Mouse (Mus musculus) forebrain, embryonic 12.5 days (tissue): ENCODE results near the gene Sgta. TPM values are rescaled to one million over a fixed set of nuclear protein-coding genes. Genes with fewer than 3 reads are reported as not detected.

Experiments used
- ATAC-seq: fragments of 200-750 bp; cut with Nextera tagmentation; 2 replicates; pipeline ENCODE4 v1.8.0; 2017; ENCODE audit warnings: moderate TSS enrichment; ENCODE audit not compliant: low FRiP score
- H3K27ac ChIP-seq: fragments of 300-500 bp; sonication (generic); 2 replicates; pipeline ENCODE4 v1.5.1; 2016; ENCODE audit warnings: mild to moderate bottlenecking
- H3K27me3 ChIP-seq: fragments of 300-500 bp; sonication (generic); 2 replicates; pipeline ENCODE4 v1.6.1; 2016; ENCODE audit warnings: mild to moderate bottlenecking
- H3K36me3 ChIP-seq: fragments of 300-500 bp; sonication (generic); replicated peaks from 2 replicates; pipeline ENCODE4 v1.6.1; 2016; ENCODE audit warnings: mild to moderate bottlenecking
- H3K4me1 ChIP-seq: fragments of 300-500 bp; sonication (generic); 2 replicates; pipeline ENCODE4 v1.6.1; 2016
- H3K4me2 ChIP-seq: fragments of 300-500 bp; sonication (generic); 2 replicates; pipeline ENCODE4 v1.6.1; 2016; ENCODE audit warnings: mild to moderate bottlenecking, moderate library complexity
- H3K4me3 ChIP-seq: fragments of 300-500 bp; sonication (generic); replicated peaks from 2 replicates; pipeline ENCODE4 v1.5.1; 2016; ENCODE audit warnings: mild to moderate bottlenecking
- H3K9ac ChIP-seq: fragments of 300-500 bp; sonication (generic); 2 replicates; pipeline ENCODE4 v1.6.1; 2016; ENCODE audit warnings: mild to moderate bottlenecking
- H3K9me3 ChIP-seq: fragments of 300-500 bp; sonication (generic); 2 replicates; pipeline ENCODE4 v1.6.1; 2016
- WGBS: fragments of 180-500 bp; shearing (Covaris S2); methylation state at CpG from one replicate; pipeline ENCODE4 v1.1.7; 2016; 5-methylcytosine and 5-hydroxymethylcytosine counted together
- polyA plus RNA-seq: library from polyadenylated mRNA; unstranded; fragments of >200 nt; fragmentation: Nextera tagmentation; extraction: Ambion mirVana; gene quantifications from 2 replicates; pipeline ENCODE4 v1.2.1, GENCODE M21; 2016

Gene Sgta
- polyA plus RNA-seq = 262 and 280 TPM in 2 replicates

GRCm38 (mm10) chr10:81059603-81060543, at the start of gene Sgta:
Gene Sgta (minus strand): TSS chr10:81060181.
- Histone ChIP-seq H3K9ac (peak within 1 kb of the TSS; percentile 85), H3K4me2 (peak within 1 kb of the TSS; percentile 91), H3K27me3 (no peaks in the 10 kb centered on the region), H3K36me3 (peaks cover 9% of the 10 kb centered on the region), H3K4me3 (peak within 1 kb of the TSS; percentile 80), H3K4me1 (peaks cover 28% of the 10 kb centered on the region), H3K27ac (peak within 1 kb of the TSS; percentile 63; the same call in 1 of the 2 replicates), H3K9me3 (no peaks in the 10 kb centered on the region)
- under 1% methylated on average over 48 of the region's 48 CpGs for WGBS
- ATAC-seq = peak; percentile 97

GRCm38 (mm10) chr10:81106113-81106721, 46.2 kb upstream of the Sgta start:
- H3K27me3 ChIP-seq = no peaks in the 10 kb centered on the region
- 1% methylated on average over 34 of the region's 35 CpGs for WGBS
- peak; percentile 92 for ATAC-seq

GRCm38 (mm10) chr10:81105565-81106112, 45.7 kb upstream of the Sgta start, which contains the start of gene Map2k2:
Gene Map2k2 (plus strand): TSS chr10:81105915.
- H3K27me3 ChIP-seq = no peaks in the 10 kb centered on the region
- H3K4me1 ChIP-seq = peaks cover 24% of the 10 kb centered on the region
- peak within 1 kb of the TSS; percentile 91 for H3K4me3 ChIP-seq
- H3K36me3 ChIP-seq = peaks cover 26% of the 10 kb centered on the region
- H3K4me2 ChIP-seq = peak within 1 kb of the TSS; percentile 70
- peak within 1 kb of the TSS; percentile 96 for H3K9ac ChIP-seq
- ATAC-seq = peak; percentile 95
- H3K9me3 ChIP-seq = no peaks in the 10 kb centered on the region
- H3K27ac ChIP-seq = peak within 1 kb of the TSS; percentile 100
- WGBS = under 1% methylated on average over 56 of the region's 56 CpGs

More at GRCm38 (mm10) chr10:81106113-81106721, 46.2 kb upstream of the Sgta start:
- peak overlapping the region; percentile 96 for H3K9ac ChIP-seq
- H3K36me3 ChIP-seq = peaks cover 32% of the 10 kb centered on the region
- no peaks in the 10 kb centered on the region for H3K9me3 ChIP-seq
- H3K27ac ChIP-seq = peak overlapping the region; percentile 100
- peaks cover 24% of the 10 kb centered on the region for H3K4me1 ChIP-seq
- peak overlapping the region; percentile 70 for H3K4me2 ChIP-seq
- H3K4me3 ChIP-seq = peak overlapping the region; percentile 91

DNA sequence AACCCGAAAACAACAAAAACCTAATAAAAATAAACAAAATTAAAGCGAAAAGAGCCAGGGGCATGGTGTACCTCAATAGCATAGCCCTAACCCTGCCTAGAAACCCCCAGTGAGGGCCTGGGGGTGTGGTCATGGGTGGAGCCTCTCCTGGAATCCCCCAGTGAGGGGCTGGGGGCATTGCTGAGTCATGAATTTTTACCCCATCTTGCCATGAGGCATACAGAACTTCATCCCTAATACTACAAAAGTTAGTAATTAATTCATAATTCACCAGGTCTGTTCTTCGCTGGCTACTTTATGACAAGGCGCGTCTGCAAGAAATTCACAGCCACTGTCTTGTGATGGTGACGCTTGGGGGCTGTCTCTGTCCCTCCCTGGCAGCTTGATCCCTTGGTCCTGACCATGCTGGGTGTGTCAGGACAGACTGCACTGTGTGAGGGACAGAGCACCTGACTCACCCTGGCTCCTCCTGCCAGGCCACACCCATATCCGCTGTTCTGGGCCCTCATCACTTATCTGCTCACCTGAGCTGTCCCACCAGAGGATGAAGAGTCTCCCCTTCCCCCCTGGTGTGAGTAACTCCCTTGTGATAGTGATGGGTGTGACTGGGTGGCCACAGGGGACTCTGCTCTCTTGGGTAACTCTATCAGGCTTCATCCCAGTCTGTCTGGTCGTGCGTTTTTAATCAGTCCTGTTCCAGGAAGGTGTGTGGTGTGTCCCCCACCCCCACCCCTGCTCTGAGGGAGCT, 35.1 kb upstream of the Sgta start:
- H3K27ac ChIP-seq = no peak overlapping the region
- WGBS = 65% methylated on average over 9 of the region's 9 CpGs
- no peak for ATAC-seq
- H3K27me3 ChIP-seq = peaks cover 4% of the 10 kb centered on the region; the same call in 1 of the 2 replicates
- no peak overlapping the region for H3K4me2 ChIP-seq
- no peak overlapping the region for H3K4me3 ChIP-seq
- H3K4me1 ChIP-seq = no peaks in the 10 kb centered on the region
- no peaks in the 10 kb centered on the region for H3K36me3 ChIP-seq
- 0 out of 2 replicates have a peak, but pooled peaks cover 4% of the 10 kb centered on the region for H3K9me3 ChIP-seq
- H3K9ac ChIP-seq = no peak overlapping the region

GRCm38 (mm10) chr10:81092465-81093250, 32.7 kb upstream of the Sgta start:
- Histone ChIP-seq H3K27me3 (peaks cover 4% of the 10 kb centered on the region; the same call in 1 of the 2 replicates), H3K4me1 (peaks cover 11% of the 10 kb centered on the region), H3K27ac (no peak overlapping the region), H3K36me3 (no peaks in the 10 kb centered on the region), H3K9ac (no peak overlapping the region), H3K4me2 (no peak overlapping the region), H3K4me3 (no peak overlapping the region), H3K9me3 (0 out of 2 replicates have a peak, but pooled peaks cover 4% of the 10 kb centered on the region)
- ATAC-seq = no peak
- WGBS = 61% methylated on average over 22 of the region's 22 CpGs

DNA sequence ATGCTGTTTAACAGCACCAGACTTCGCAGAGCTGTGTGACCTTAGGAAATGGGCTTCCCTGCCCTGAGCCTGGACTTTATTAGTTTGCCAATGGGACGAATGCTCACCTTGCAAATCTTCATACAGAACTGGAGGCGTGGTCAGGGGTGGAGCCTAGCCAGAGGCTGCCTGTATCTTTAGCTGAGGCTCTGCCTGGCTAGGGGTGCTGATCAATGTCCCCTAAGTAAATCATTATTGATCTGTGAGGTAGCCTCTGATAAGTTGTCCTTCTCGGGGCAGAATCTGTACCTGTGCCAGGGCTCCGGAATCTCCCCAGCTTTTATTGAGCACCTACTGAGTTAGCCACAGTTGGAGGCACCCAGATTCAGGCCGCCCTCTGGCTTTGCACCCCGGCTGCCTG, 30.6 kb upstream of the Sgta start:
- no peak for ATAC-seq
- no peak overlapping the region for H3K9ac ChIP-seq
- H3K36me3 ChIP-seq = no peaks in the 10 kb centered on the region
- no peak overlapping the region for H3K4me3 ChIP-seq
- peaks cover 4% of the 10 kb centered on the region; the same call in 1 of the 2 replicates for H3K27me3 ChIP-seq
- H3K27ac ChIP-seq = no peak overlapping the region
- 80% methylated on average over 7 of the region's 7 CpGs for WGBS
- peaks cover 2% of the 10 kb centered on the region; the same call in 1 of the 2 replicates for H3K9me3 ChIP-seq
- peaks cover 11% of the 10 kb centered on the region for H3K4me1 ChIP-seq
- no peak overlapping the region for H3K4me2 ChIP-seq

GRCm38 (mm10) chr10:81089216-81089615, 29.2 kb upstream of the Sgta start:
- no peak overlapping the region for H3K27ac ChIP-seq

GRCm38 (mm10) chr10:81087021-81087420, 27.0 kb upstream of the Sgta start:
- Histone ChIP-seq H3K27ac (no peak overlapping the region), H3K4me2 (no peak overlapping the region), H3K4me3 (no peak overlapping the region), H3K36me3 (peaks cover 15% of the 10 kb centered on the region), H3K9ac (no peak overlapping the region), H3K4me1 (peaks cover 11% of the 10 kb centered on the region), H3K9me3 (peaks cover 2% of the 10 kb centered on the region; the same call in 1 of the 2 replicates), H3K27me3 (no peaks in the 10 kb centered on the region; the same call in 1 of the 2 replicates)
- 53% methylated on average over 2 of the region's 2 CpGs for WGBS
- no peak for ATAC-seq

More at GRCm38 (mm10) chr10:81089216-81089615, 29.2 kb upstream of the Sgta start:
- no peak overlapping the region for H3K4me3 ChIP-seq
- H3K4me1 ChIP-seq = peaks cover 11% of the 10 kb centered on the region
- no peaks in the 10 kb centered on the region for H3K36me3 ChIP-seq
- no peak overlapping the region for H3K9ac ChIP-seq
- peaks cover 4% of the 10 kb centered on the region; the same call in 1 of the 2 replicates for H3K27me3 ChIP-seq
- peak; percentile 41; the same call in 1 of the 2 replicates for ATAC-seq
- H3K4me2 ChIP-seq = no peak overlapping the region
- WGBS = 57% methylated on average over 2 of the region's 2 CpGs
- peaks cover 2% of the 10 kb centered on the region; the same call in 1 of the 2 replicates for H3K9me3 ChIP-seq

- WGBS = 80% methylated on average over 7 of the region's 7 CpGs
Measured at GRCm38 (mm10) chr10:81082168-81082960, 22.4 kb upstream of the Sgta start.

GRCm38 (mm10) chr10:81080008-81080655, 20.2 kb upstream of the Sgta start:
- Histone ChIP-seq H3K36me3 (peaks cover 83% of the 10 kb centered on the region), H3K4me1 (no peaks in the 10 kb centered on the region), H3K9me3 (no peaks in the 10 kb centered on the region), H3K27me3 (no peaks in the 10 kb centered on the region), H3K4me2 (no peak overlapping the region), H3K9ac (no peak overlapping the region), H3K27ac (no peak overlapping the region), H3K4me3 (no peak overlapping the region)
- no peak for ATAC-seq
- WGBS = 93% methylated on average over 31 of the region's 31 CpGs

More at GRCm38 (mm10) chr10:81082168-81082960, 22.4 kb upstream of the Sgta start:
- H3K9me3 ChIP-seq = peaks cover 2% of the 10 kb centered on the region; the same call in 1 of the 2 replicates
- no peak overlapping the region for H3K4me3 ChIP-seq
- H3K27ac ChIP-seq = no peak overlapping the region
- peak; percentile 72; the same call in 1 of the 2 replicates for ATAC-seq
- H3K9ac ChIP-seq = no peak overlapping the region
- H3K36me3 ChIP-seq = peaks cover 62% of the 10 kb centered on the region
- H3K27me3 ChIP-seq = no peaks in the 10 kb centered on the region
- no peak overlapping the region for H3K4me2 ChIP-seq
- H3K4me1 ChIP-seq = no peaks in the 10 kb centered on the region
